Mouse (Mus musculus) neural tube, embryonic 15.5 days (tissue): ENCODE data around the gene Rps12-ps3. TPM values are rescaled to one million over a fixed set of nuclear protein-coding genes. Genes with fewer than 3 reads are reported as not detected.

Source experiments
- polyA plus RNA-seq: library from polyadenylated mRNA; unstranded; fragments of >200 nt; fragmentation: Nextera tagmentation; extraction: Ambion mirVana; gene quantifications from 2 replicates; pipeline ENCODE4 v1.2.1, GENCODE M21; 2015

Gene Rps12-ps3
- polyA plus RNA-seq, 1 experiment from 2014 or later, result 5.5 TPM

Other genes with a start within 250 kb of the Rps12-ps3 start
- gene Shtn1, start 246.2 kb upstream of the Rps12-ps3 start, polyA plus RNA-seq, result 44.1 and 50.8 TPM in 2 replicates
- gene Vax1, start 152.2 kb upstream of the Rps12-ps3 start, polyA plus RNA-seq, result not detected in 2 replicates
- 0.14 and 0.27 TPM in 2 replicates for gene Kcnk18, start 103.1 kb upstream of the Rps12-ps3 start, polyA plus RNA-seq
- 9.5 and 9.6 TPM in 2 replicates for gene Slc18a2, start 61.4 kb upstream of the Rps12-ps3 start, polyA plus RNA-seq
- gene Pdzd8, start 23.5 kb downstream of the Rps12-ps3 start, polyA plus RNA-seq, result 10.0 and 10.4 TPM in 2 replicates
- 0.06 TPM in 1 of 2 replicates, not detected in the other for gene Emx2, start 136.1 kb downstream of the Rps12-ps3 start, polyA plus RNA-seq